Mouse (Mus musculus) lung, adult 2 months (tissue): ENCODE measurements around the gene Nek8.

ENCODE experiments used
- CTCF ChIP-seq: fragments of 200-500 bp; IDR thresholded peaks from 2 replicates; pipeline ENCODE4 v1.5.1; 2011; ENCODE audit warnings: mild to moderate bottlenecking, low read length, control low read depth; ENCODE audit not compliant: insufficient read depth
- POLR2A ChIP-seq: fragments of 200-500 bp; IDR thresholded peaks from 2 replicates; pipeline ENCODE4 v1.6.1; 2011; ENCODE audit warnings: low read depth, mild to moderate bottlenecking, control low read depth, low read length, borderline replicate concordance; ENCODE audit errors: extremely low read depth

- TF ChIP-seq CTCF (no peak), POLR2A (no peak)
These were observed 15.8 kb downstream of the Nek8 start for GRCm38 (mm10) chr11:78160675-78161074.
